Mouse (Mus musculus) embryo, embryonic 11.5 days (tissue): ENCODE data around the gene Smim9.
A peak's percentile ranks its signal among the peaks of the same experiment; 100 is the strongest.
"Not testable (repeated sequence)": the region's sequence is repeated elsewhere in the genome, so short reads cannot be mapped to it uniquely, and the experiment has no call there.

Experiments
- DNase-seq: peaks from one replicate; pipeline ENCODE4 v3.0.0-alpha.2; 2012; ENCODE audit warnings: low read depth, low spot score

Gene Smim9

DNA sequence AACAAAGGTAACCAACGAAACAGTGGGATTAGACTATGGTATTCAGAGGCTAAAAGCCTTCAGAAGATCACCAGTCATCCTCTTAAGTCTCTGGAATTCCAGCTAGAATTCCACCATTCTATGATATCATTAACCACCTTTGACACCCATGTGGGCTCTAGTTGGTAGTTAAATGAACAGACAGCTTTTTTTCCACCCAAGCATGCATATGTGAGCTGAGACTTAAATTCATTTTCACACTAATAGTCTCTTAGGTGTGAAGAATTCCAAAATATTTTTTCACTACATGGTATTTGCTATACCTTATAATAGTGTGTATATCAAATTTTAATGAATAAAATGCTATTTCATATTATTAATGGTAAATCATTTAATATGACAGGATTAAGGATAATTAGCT, at the start of gene Smim9:
TSS of gene Smim9 (minus strand) at position 101 of the 400 bp plus-strand sequence.
- DNase-seq, result no peak

DNA sequence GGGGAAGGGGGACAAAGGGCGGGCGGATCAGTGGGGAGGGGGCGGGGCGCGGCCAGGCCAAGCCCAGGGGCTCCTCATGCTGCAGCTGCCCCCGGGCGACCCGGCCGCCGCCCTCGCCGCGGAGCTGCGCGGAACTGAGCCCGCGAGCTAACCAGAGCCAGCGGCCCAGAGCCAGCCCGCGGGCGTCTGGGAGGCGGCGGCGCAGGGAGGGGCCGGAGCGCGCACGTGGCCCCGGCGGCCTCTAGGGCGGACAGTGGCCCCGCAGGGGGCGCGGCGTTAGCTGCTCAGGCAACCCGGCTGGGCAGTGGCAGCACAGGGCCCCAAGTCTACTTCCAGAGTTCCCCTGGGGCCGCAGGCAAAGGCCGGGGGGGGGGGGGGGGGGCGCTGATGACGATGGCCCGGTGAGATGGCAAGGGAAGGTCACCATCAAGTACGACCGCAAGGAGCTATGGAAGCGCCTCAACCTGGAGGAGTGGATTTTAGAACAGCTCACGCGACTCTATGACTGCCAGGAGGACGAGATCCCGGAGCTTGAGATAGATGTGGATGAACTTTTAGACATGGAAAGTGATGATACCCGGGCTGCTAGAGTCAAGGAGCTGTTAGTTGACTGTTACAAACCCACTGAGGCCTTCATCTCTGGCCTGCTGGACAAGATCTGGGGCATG, 7.9 kb downstream of the Smim9 start:
- DNase-seq, result peak; percentile 4

DNA sequence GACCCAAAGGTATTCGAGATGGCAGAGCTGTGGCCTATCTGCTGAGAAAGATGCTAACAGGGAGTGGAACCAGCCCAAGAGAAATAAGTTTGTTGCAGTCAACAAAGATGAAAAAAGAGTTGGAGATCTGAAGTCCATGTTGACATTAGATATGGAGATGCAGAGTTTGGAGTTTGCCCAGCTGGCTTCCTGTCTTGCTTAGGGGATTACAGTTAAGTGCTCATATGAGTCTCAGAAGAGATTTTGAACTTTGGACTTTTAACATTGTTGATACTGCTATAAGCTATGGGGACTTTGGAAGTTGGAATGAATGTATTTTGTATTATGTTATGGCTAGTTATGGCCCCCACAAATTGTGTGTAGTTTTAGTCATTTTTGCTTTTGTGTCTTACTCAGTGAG, 11.3 kb downstream of the Smim9 start:
- no peak for DNase-seq

DNA sequence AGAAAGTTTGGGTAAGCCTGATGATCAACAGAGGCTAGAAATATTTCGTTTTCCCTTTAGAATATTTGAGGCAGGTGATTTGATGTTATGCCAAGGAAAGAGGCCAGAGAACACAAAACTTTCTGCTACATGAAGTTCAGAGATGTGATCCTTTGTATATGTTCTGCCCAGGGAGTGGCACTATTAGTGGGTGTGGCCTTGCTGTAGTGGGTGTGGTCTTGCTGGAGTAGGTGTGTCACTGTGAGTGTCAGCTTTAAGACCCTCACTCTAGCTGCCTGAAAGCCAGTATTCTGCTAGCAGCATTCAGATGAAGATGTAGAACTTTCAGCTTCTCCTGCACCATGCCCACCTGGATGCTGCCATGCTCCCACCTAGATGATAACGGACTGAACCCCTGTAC, 13.3 kb downstream of the Smim9 start:
- no peak for DNase-seq

DNA sequence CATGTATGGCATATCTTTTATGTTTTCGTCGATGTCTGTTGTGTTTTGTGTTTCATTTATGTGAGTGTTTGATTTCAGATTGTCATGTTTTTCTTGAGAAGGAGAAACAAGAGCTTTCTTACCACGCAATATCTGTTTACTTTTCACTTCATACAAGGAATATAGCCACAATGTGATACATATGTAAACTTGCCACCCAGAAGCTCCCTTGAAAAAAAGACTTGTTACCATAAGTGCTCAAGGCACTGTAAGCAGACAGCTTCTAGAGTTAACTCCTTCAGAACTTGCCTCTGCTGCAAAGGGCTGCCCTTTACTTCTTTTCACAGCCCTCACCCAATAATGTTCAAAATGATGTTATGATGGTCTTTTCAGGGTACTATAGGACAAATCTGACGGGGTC, 15.2 kb downstream of the Smim9 start:
- no peak for DNase-seq

DNA sequence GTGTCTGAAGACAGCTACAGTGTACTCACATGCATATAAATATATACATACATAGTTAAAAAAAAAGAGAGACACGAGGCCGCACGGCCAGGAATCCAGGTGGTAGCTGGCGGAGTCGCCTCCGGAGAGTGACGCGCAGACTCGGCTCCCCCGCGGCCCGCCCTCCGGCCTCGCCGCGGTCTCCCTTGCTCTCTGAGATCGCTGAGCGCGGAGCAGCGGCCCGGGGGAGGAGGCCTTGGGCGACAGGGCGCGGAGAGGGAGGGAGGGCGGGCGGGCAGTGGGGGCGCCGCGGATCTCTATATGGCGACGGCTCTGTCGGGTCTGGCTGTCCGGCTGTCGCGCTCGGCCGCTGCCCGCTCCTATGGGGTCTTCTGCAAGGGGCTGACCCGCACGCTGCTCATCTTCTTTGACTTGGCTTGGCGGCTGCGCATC, 20.4 kb downstream of the Smim9 start:
- DNase-seq, result not testable (repeated sequence)

DNA sequence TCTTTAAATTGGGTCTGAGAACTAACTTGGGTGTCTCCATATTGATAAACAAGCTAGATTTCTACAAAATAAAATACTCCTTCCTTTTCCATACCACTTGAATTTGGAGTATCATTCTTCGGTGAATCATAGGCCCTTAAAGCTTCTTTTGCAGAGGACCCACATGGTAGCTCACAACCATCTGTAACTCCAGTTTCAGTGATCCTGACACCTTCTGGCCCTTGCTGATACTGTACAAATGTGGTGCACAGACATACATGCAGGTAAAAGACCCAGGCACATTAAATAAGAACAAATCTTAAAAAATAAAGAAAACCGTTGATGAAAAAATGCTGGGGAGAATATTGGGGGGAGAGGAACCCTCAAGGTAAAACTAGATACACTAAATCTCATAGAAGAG, 25.4 kb downstream of the Smim9 start:
- DNase-seq, result no peak

DNA sequence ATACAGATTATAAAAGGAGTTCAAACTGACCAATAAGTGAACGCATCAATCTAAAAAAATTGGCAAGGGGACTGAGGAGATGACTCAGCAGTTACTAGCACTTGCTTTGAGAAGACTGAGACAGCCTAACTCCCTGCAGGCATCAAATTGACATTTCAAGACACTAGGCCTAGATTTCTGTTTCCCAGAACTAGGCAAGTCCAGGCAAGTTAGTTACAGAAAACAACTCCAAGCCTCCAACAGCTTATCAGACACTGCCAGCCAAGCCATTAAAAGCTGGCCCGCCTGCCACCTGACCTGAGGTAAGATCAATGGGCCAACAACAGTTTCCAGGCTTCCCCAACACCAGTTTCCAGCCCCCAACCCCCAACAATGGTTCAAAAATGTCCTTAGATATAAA, 25.8 kb downstream of the Smim9 start:
- no peak for DNase-seq

DNA sequence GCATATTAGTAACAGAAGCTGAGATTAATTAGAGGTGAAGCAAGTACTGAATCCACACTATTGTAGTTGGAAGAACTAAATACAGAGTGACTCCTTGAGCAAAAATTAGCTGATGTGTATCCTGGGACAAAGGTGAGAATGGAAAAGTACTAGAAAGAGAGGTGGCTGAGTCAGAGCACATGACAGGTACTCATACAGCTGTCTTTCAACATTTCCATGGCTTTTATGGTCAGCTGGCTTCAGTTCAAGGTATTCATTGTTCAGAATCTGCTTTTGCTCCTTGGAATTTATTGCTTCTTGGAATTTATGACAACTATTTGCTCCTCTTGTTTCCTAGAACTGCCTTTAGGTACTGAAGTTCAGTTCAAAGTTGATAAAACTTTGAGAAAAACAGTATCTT, 26.6 kb downstream of the Smim9 start:
- DNase-seq, result no peak

DNA sequence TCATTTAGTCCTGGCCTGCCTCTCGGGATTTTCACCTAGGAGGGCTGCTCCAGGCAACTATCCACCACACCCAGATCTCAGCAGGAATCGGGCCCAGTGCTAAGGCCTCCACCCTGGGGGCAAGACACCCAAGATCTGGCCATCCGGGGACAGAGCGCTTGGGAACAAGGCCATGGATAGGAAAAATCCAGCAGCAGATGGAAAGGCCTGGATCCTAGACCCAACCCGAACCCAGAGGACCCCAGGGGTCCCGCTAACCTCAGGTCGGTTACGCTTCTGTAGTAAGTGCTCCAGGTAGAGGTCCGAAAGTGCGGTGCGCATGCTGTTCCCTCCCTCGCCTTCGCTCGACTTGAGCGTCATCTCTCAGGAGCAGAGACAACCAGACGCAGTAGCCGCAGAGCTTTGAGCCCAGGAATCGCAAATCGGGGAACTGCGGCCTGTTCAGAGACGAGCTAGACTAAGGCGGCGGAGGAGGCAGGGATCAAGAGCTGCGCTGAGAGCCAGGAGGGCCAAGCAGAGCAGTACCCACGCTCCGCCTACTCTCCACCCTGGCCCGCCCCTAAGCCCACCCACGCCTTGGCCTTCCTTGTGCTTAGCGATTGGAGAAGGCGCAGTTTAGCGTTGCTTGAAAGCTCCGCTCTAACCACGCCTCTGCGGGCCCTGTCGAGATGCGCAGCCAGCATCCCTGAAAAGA, 33.0 kb downstream of the Smim9 start, which contains the start of gene Mpp1:
TSS of gene Mpp1 (minus strand) at position 550 of the 694 bp plus-strand sequence.
- peak; percentile 63 for DNase-seq

DNA sequence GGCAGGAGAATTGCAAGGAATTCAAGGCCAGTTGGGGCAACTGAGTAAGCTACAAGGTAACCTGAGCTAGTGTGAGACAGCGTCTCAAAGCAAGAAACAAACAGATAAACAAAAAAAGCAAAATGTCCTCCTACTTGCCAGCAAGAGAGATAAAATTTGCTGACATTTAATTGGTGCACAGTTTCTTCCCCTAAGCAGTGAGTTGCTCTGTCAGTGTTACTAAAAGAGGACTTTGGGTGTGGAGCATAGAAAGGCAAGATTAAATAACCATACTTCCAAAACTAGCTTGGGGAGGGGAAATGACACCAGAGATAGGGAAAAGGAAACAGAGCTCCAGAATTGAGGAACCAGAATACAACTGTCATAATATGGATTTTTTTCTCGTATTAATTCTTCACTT, 34.1 kb downstream of the Smim9 start:
- no peak for DNase-seq

DNA sequence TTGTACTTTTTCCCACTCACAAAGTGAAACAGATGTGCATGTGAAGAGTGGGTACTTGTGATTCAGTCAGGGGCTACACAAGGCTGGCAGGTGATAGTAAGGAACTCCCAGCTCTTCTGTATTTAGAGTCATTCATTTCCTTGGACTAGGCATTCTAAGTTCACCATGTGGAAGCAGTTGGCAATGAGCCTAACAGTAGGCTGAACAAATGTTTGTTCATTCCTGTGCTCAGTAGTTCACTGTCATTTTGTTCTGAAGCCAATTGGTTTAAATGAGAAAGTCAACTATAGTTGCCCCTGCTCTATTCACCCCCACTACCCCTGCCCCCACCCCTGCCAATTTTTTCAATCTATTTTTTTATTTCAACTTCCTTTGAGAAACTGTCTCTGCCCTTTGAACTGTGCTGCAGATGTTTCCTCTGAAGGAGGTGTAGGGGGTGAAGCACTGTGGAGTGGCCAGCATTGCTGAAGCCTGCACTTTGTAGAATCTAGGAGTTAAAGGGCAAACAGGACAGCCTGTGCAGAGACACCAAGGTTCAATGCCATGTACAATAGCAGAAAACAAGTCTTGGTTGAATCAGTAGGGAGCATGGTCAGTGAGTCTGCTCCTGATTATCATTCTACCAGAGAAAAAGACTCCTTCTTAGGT, 35.1 kb downstream of the Smim9 start:
- no peak for DNase-seq

DNA sequence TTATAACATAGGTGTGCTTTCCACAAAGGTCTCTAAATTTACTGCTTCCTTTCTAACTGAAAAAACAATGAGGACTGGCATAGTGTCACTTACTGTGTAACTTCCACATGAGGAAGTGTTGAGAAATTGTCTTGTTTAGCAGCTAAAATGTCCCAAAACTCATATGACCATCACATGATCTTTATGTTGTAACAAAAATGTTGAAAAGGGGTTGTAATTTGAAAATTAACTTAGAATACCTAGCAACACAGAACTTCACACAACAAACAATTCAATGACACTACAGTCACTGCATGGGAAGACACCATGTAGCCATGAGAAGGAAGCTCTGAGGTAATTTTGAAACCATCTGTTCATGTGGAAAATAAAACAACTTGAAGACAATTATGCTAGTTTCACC, 36.7 kb downstream of the Smim9 start:
- DNase-seq, result no peak

DNA sequence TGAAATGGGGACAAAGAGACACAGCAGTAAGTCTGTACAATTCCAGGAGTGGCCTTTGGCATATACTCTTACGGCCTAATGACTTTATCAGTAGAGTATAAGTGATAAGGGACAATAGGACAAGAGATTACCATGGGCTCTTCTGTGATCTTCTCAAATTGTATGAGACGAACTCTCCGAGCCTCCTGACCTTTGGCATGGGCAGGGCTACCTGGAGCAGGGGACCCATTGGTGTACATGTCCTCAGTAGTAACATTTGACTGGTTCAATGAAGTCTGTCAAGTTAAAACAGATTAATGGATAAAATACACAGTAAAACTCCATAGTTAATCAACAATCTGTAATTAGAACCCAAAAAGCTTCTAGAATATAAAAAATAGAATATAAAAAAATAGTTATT, 38.0 kb downstream of the Smim9 start:
- DNase-seq, result no peak

DNA sequence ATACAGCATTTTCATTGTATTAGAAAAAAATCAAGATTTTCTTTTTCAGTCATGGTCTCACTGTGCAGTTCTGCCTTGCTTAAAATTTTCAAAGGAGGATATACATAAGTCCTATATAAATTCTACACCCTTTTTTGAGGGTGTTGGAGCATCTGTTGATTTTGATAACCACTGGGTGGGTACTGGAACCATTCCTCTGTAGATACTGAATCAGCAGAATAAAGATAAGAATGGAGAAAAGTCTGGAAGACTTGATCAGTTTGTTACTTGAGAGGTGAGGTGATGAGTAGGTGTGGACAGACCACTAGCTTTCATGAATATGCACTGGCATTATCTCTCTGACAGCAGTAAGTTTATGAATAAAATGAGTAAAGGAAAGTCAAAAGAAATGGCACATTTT, 48.0 kb downstream of the Smim9 start:
- DNase-seq, result no peak

DNA sequence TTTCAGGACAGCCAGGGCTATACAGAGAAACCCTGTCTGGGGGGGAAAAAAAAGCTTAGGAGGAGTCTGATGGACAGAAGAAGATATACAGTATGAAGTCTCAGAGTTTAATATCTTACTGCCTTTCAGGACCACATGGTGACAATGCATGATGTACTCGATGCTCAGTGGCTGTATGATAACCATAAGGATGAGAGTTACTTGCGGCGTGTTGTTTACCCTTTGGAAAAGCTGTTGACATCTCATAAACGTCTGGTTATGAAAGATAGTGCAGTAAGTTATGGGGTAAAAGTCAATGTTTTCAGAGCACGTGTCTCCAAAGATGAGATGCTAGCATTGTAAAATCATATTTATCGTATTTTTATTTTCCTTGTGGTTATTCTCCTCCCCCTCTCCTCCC, 61.3 kb downstream of the Smim9 start:
- no peak for DNase-seq

DNA sequence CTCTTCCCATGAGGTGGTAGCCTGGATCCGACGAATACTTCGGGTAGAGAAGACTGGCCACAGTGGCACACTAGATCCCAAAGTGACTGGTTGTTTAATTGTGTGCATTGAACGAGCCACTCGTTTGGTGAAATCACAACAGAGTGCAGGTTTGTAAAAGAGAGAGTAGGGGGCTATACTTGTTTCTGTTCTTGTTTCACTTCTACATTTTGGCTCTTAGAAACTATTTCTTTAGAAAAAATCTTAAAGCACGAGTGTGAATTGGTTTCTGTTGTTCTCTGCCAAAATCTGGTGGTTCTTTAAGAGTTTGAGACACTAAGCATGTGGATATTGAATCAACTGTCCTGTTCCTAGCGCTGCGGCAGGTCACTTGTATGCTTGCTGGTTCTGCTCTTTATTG, 64.8 kb downstream of the Smim9 start:
- DNase-seq, result no peak

DNA sequence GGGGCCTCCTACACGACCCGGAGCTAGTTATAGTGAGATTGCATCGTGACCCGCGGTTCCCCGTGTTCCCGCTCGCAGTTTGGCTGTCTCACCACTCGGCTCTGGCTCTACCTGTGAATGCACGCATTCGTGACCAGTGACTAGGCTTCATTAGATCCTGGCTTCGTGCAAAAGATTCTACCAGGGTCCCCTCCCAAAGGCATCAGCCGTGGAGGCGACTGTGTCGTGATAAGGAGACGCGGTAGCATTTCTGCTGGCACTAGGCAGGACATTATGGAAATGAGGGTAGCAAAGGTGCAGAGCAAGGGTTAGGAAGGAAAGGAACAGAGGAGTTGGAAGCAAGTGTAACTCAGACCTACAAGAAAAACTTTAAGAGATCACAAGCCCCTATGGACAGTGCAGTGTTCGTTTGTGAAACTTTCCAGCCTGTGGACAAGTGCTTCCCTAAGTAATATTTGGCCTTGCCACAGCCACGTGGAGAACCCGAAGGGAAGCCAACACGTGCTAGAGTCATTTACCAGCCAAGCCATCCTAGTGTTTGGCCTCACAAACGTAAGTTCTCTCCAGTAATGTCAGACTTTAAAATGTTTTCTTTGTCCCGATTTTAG, 67.3 kb downstream of the Smim9 start:
- DNase-seq, result no peak
